Mouse (Mus musculus) erythroblast, adult 5-6 weeks (primary cell): ENCODE data around the gene Rrnad1. TPM values are rescaled to one million over a fixed set of nuclear protein-coding genes. Genes with fewer than 3 reads are reported as not detected.

Experiments used
- ATAC-seq: replicated peaks from 2 replicates; pipeline ENCODE4 v1.8.0; 2016; ENCODE audit warnings: moderate number of reproducible peaks, mild to moderate bottlenecking, moderate TSS enrichment, inconsistent platforms; ENCODE audit not compliant: poor library complexity, low FRiP score, severe bottlenecking
- total RNA-seq, 2 experiments: library from RNA; stranded (forward) in 1 of 2; stranded (reverse) in 1 of 2; fragments of 150-400 nt in 1 of 2; fragments of 200-764, 138-1000 nt in 1 of 2; gene quantifications; 2 replicates each; pipeline versions ENCODE4 v1.2.3 to v1.2.4; 2015 to 2017; ENCODE audit warnings: low replicate concordance in 2 of 2

Rrnad1 gene
- total RNA-seq, 2 experiments from 2014 or later: 0.58 to 3.2 TPM

GRCm38 (mm10) chr3:87949955-87950515, 19.5 kb upstream of the Rrnad1 start:
- no peak for ATAC-seq

- ATAC-seq: no peak
Measured at GRCm38 (mm10) chr3:87949266-87949954, 18.9 kb upstream of the Rrnad1 start.

- ATAC-seq: no peak
Measured at GRCm38 (mm10) chr3:87948378-87949265, 18.1 kb upstream of the Rrnad1 start, which contains the start of gene Crabp2. Gene Crabp2 (plus strand): TSS chr3:87948666.

GRCm38 (mm10) chr3:87947811-87948199, 17.3 kb upstream of the Rrnad1 start:
- ATAC-seq: no peak

- no peak for ATAC-seq
Measured at GRCm38 (mm10) chr3:87947056-87947810, 16.7 kb upstream of the Rrnad1 start.

GRCm38 (mm10) chr3:87946541-87946860, 16.0 kb upstream of the Rrnad1 start:
- no peak for ATAC-seq

GRCm38 (mm10) chr3:87945781-87946540, 15.4 kb upstream of the Rrnad1 start:
- no peak for ATAC-seq

GRCm38 (mm10) chr3:87944838-87945600, 14.5 kb upstream of the Rrnad1 start:
- ATAC-seq: no peak

- ATAC-seq: no peak
Measured at GRCm38 (mm10) chr3:87943586-87943985, 13.1 kb upstream of the Rrnad1 start.

- ATAC-seq: no peak
Measured at GRCm38 (mm10) chr3:87942471-87942870, 12.0 kb upstream of the Rrnad1 start.

- ATAC-seq: no peak
Measured at GRCm38 (mm10) chr3:87940611-87941010, 10.1 kb upstream of the Rrnad1 start.

- ATAC-seq: peak; percentile 71; the same call in 1 of the 2 replicates
Measured at GRCm38 (mm10) chr3:87935776-87936175, 5.3 kb upstream of the Rrnad1 start.

GRCm38 (mm10) chr3:87935201-87935600, 4.7 kb upstream of the Rrnad1 start:
- ATAC-seq: no peak

- no peak for ATAC-seq
Measured at GRCm38 (mm10) chr3:87934501-87934900, 4.0 kb upstream of the Rrnad1 start.

- ATAC-seq: no peak
Measured at GRCm38 (mm10) chr3:87934026-87934425, 3.5 kb upstream of the Rrnad1 start.

GRCm38 (mm10) chr3:87929341-87930077, 1.0 kb downstream of the Rrnad1 start:
- peak; percentile 59 for ATAC-seq

- no peak for ATAC-seq
Measured at GRCm38 (mm10) chr3:87927452-87927851, 3.1 kb downstream of the Rrnad1 start.

- no peak for ATAC-seq
Measured at GRCm38 (mm10) chr3:87924996-87925395, 5.5 kb downstream of the Rrnad1 start.
